Mouse (Mus musculus): ENCODE results near the gene Glul.

DNA sequence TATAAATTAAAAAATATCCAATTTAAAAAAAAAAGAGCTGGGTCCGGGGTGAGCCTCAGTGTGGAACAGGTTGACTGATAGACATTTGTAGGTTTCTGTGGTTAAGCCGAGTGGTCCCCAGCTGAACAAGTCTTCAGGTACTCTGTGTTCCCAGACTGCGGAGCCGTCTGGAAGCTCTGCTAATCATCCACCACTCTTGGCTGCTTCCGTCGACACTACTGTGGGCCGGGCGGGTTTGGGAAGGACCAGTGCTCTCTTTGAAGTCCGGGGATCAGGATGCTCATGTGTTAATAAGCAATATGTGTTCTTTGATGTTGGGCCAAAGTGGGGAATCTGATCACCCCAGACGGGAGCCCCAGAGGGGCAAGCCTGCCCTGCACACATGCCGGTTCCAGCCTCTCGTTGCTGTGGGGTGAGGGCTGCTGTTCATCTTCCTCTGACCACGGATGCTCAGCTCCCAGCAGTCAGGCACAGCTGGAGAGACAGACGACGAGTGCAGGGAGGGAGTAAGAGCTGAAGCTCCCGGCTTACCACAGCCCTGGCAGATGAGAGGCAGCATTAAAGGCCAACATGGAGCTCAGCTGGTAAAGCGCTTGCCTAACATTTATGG lies 13.6 kb upstream of the Glul start:
- TF ChIP-seq CTCF (IDR thresholded peaks at IDR 0.05; ENCODE audit: low read depth) (no peak), EP300 (IDR thresholded peaks at IDR 0.05; ENCODE audit: low read depth) (no peak)
